Mouse (Mus musculus) liver, embryonic 14.5 days (tissue): ENCODE data around the gene Cd69.

Source experiments
- CTCF ChIP-seq: IDR thresholded peaks from 2 replicates; pipeline ENCODE4 v1.5.1; 2016; ENCODE audit warnings: antibody characterized with exemption, low read depth, control low read depth
- EP300 ChIP-seq: IDR thresholded peaks from 2 replicates; pipeline ENCODE4 v1.6.1; 2016; ENCODE audit warnings: antibody characterized with exemption, low read depth

DNA sequence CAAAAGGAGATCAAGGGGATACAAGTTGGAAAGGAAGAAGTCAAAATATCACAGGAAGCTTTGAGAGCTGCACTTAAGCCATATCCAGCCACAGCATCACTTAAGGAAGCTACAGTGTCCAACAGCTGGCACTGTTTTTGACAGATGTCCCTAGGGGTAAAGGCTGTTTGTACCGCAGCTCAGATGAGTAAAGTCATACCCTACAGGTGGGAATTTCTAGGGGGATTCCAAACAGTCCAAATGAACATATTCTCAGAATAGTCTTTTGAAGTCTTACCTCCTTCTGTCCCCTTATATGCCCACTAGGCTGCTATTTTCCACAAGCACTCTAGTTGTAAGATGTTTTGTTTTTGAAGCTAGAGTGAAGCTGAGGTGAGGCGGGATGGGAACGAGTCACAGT lies 37.3 kb upstream of the Cd69 start:
- no peak for TF ChIP-seq CTCF
- no peak for TF ChIP-seq EP300
